Mouse (Mus musculus) gastrocnemius, adult 18-20 months (tissue): ENCODE measurements around the gene Snapc1. TPM values are rescaled to one million over a fixed set of nuclear protein-coding genes. Genes with fewer than 3 reads are reported as not detected.
A peak's percentile ranks its signal among the peaks of the same experiment; 100 is the strongest.

Experiments used
- DNase-seq: peaks from one replicate; pipeline ENCODE4 v3.0.0; 2021; ENCODE audit warnings: low spot score
- long read RNA-seq, 2 experiments: library from polyadenylated mRNA; stranded (forward); transcript quantifications; one replicate each; pipeline ENCODE4 v2.0.0; 2021
- total RNA-seq, 2 experiments: library from RNA; stranded (reverse); gene quantifications; 2 replicates each; pipeline ENCODE4 v1.2.3; 2021

The Snapc1 gene
- total RNA-seq, result 1 to 10 TPM; 4.7 to 8.5 TPM
- long read RNA-seq, experiment 1, full-length matches to known transcripts, result 3 of 9 reads
- long read RNA-seq, experiment 1, partial matches to known transcripts, result 1 of 9 reads
- long read RNA-seq, experiment 1, other reads (novel, unspliced or antisense), result 5 of 9 reads
- long read RNA-seq, experiment 2, full-length matches to known transcripts, result 12 of 16 reads
- long read RNA-seq, experiment 2, partial matches to known transcripts, result 1 of 16 reads
- long read RNA-seq, experiment 2, other reads (novel, unspliced or antisense), result 3 of 16 reads

GRCm38 (mm10) chr12:73964291-73965281, at the start of gene Snapc1:
Snapc1 (plus strand) TSS chr12:73964481.
- peak; percentile 97 for DNase-seq

- DNase-seq, result no peak
Measured at GRCm38 (mm10) chr12:73918479-73918878, 45.8 kb upstream of the Snapc1 start.

- no peak for DNase-seq
Measured at GRCm38 (mm10) chr12:73930266-73930665, 34.0 kb upstream of the Snapc1 start.

- no peak for DNase-seq
Measured at GRCm38 (mm10) chr12:73931274-73931673, 33.0 kb upstream of the Snapc1 start.

- DNase-seq, result no peak
Measured at GRCm38 (mm10) chr12:73934528-73934927, 29.8 kb upstream of the Snapc1 start.

- DNase-seq, result no peak
Measured at GRCm38 (mm10) chr12:73937353-73937752, 26.9 kb upstream of the Snapc1 start, which contains the start of gene Gm49321. Gm49321 (plus strand) TSS chr12:73937653.

GRCm38 (mm10) chr12:73939542-73939941, 24.7 kb upstream of the Snapc1 start:
- peak; percentile 9 for DNase-seq

GRCm38 (mm10) chr12:73948415-73948814, 15.9 kb upstream of the Snapc1 start:
- no peak for DNase-seq

GRCm38 (mm10) chr12:73949318-73950058, 14.8 kb upstream of the Snapc1 start:
- peak; percentile 13 for DNase-seq

- peak; percentile 12 for DNase-seq
Measured at GRCm38 (mm10) chr12:73952879-73953278, 11.4 kb upstream of the Snapc1 start.

GRCm38 (mm10) chr12:73953420-73954186, 10.7 kb upstream of the Snapc1 start:
- no peak for DNase-seq

GRCm38 (mm10) chr12:73954785-73955184, 9.5 kb upstream of the Snapc1 start:
- no peak for DNase-seq

GRCm38 (mm10) chr12:73957676-73958075, 6.6 kb upstream of the Snapc1 start:
- DNase-seq, result no peak

- DNase-seq, result no peak
Measured at GRCm38 (mm10) chr12:73958830-73959229, 5.5 kb upstream of the Snapc1 start.

GRCm38 (mm10) chr12:73969142-73969541, 4.9 kb downstream of the Snapc1 start:
- no peak for DNase-seq

- DNase-seq, result no peak
Measured at GRCm38 (mm10) chr12:73974584-73974983, 10.3 kb downstream of the Snapc1 start.

GRCm38 (mm10) chr12:73978144-73978543, 13.9 kb downstream of the Snapc1 start:
- no peak for DNase-seq

- no peak for DNase-seq
Measured at GRCm38 (mm10) chr12:73979667-73980066, 15.4 kb downstream of the Snapc1 start.

- no peak for DNase-seq
Measured at GRCm38 (mm10) chr12:73982533-73982932, 18.3 kb downstream of the Snapc1 start.

GRCm38 (mm10) chr12:73986299-73986698, 22.0 kb downstream of the Snapc1 start:
- no peak for DNase-seq
